Mouse (Mus musculus): Measurements from ENCODE around the gene Zfp622. TPM values are rescaled to one million over a fixed set of nuclear protein-coding genes. Genes with fewer than 3 reads are reported as not detected.
A peak's percentile ranks its signal among the peaks of the same experiment; 100 is the strongest.
"Not testable (repeated sequence)": the region's sequence is repeated elsewhere in the genome, so short reads cannot be mapped to it uniquely, and the experiment has no call there.

Zfp622 gene
- polyA plus RNA-seq, 1 experiment from 2014 or later = 38.1 TPM

DNA sequence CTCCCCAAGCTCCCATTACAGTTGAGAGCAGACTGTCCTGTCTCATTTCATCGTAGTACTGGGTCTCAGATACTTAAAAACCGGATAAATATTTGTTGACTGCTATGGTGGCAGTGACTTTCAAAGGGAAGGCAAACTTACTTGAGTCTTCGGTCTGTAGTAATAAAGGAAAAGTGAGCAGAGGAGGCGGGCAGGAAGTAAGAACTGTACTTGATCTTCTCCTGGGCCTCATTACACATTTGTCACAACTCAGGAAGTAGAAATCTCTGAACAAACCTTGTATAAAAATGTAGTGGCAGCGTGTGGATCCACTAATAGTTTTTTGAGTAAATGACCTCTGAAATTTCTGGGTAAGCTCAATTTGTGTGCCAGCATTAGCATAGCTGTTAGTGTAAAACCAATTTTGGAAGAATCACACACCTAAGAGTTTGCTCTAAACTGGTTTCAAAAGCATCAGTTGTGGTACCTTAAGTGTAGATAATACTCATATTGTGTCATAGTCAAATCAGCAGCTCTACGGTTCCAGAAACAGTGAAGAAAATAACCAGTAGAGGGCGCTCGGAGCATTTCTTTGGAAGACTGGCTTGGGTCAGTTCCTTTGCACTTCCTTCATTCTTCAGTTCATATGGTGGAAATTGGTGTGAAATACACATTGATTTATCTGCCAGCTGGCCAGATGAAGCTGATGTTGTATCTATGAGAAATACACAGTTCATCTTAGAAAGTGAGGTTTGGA is 9.0 kb downstream of the Zfp622 start:
- Histone ChIP-seq H3K4me1 (ENCODE audit: control insufficient read depth, insufficient read depth, low read length) (no peaks in the 10 kb centered on the region), H3K9me3 (ENCODE audit: control insufficient read depth, low read length) (no peaks in the 10 kb centered on the region), H3K4me2 (replicated peaks; ENCODE audit: low read depth, low read length) (no peak overlapping the region), H3K36me3 (ENCODE audit: control insufficient read depth, insufficient read depth, low read length) (peaks cover 70% of the 10 kb centered on the region), H3K9ac (ENCODE audit: low read depth, low read length) (no peak overlapping the region), H3K27me3 (ENCODE audit: control insufficient read depth, insufficient read depth, low read length) (no peaks in the 10 kb centered on the region), H3K4me3 (ENCODE audit: low read length) (no peak overlapping the region), H3K27ac (ENCODE audit: low read depth, low read length) (no peak overlapping the region)
- WGBS = 62% methylated on average over 8 of the region's 8 CpGs
- ATAC-seq (ENCODE audit: low FRiP score, low TSS enrichment) = no peak

DNA sequence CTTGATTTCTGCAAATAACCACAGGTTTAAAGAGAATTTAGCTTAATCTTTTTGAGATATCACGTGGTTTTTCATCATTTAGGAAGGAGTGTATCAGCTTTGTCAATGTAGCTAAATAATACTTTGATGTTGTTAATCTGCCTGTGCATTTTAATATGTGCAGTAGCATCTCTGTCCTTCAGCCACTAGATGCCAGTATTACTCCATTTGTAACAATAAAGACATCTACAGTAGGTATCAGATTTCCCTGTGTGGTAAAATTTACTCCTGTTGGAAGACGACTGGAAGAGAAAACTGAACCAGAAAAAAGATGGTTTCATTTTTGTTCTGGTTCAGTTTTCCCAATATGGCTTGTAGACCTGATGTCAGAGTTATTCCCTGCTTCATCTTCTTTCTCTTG is 11.4 kb downstream of the Zfp622 start:
- WGBS = 34% methylated on average over 2 of the region's 2 CpGs
- no peaks in the 10 kb centered on the region for H3K4me1 ChIP-seq (ENCODE audit: control insufficient read depth, insufficient read depth, low read length)
- H3K27ac ChIP-seq (ENCODE audit: low read depth, low read length) = no peak overlapping the region
- H3K27me3 ChIP-seq (ENCODE audit: control insufficient read depth, insufficient read depth, low read length) = no peaks in the 10 kb centered on the region
- H3K9me3 ChIP-seq (ENCODE audit: control insufficient read depth, low read length) = no peaks in the 10 kb centered on the region
- H3K9ac ChIP-seq (ENCODE audit: low read depth, low read length) = no peak overlapping the region
- no peak overlapping the region for H3K4me3 ChIP-seq (ENCODE audit: low read length)
- no peak overlapping the region for H3K4me2 ChIP-seq (replicated peaks; ENCODE audit: low read depth, low read length)
- H3K36me3 ChIP-seq (ENCODE audit: control insufficient read depth, insufficient read depth, low read length) = peaks cover 56% of the 10 kb centered on the region
- ATAC-seq (ENCODE audit: low FRiP score, low TSS enrichment) = no peak

DNA sequence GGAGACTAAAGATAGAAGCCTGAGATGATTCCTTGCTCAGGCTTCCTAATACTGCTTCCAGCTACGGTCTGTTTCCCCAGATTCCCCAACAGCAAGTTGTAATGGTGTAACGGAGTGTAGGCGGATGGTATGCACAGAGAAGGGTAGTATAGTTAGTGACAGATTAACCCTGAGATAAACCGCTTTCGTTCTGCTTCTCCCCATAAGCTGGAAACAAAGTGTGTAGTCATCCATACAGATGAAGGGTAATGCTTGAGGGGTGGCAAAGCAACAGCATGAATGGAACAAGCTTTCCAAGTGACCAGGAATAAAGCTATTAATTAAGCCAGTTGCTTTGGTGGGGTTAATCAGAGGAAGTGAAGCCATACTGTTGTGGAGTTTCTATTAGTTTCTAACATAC is 15.4 kb downstream of the Zfp622 start:
- not testable (repeated sequence) for H3K9ac ChIP-seq (ENCODE audit: low read depth, low read length); H3K4me3 ChIP-seq (ENCODE audit: low read length); H3K27ac ChIP-seq (ENCODE audit: low read depth, low read length); H3K4me1 ChIP-seq (ENCODE audit: control insufficient read depth, insufficient read depth, low read length); H3K9me3 ChIP-seq (ENCODE audit: control insufficient read depth, low read length); H3K27me3 ChIP-seq (ENCODE audit: control insufficient read depth, insufficient read depth, low read length); H3K4me2 ChIP-seq (replicated peaks; ENCODE audit: low read depth, low read length)
- WGBS = 55% methylated on average over 5 of the region's 5 CpGs
- peak; percentile 84 for ATAC-seq (ENCODE audit: low FRiP score, low TSS enrichment)
- H3K36me3 ChIP-seq (ENCODE audit: control insufficient read depth, insufficient read depth, low read length) = peaks cover 24% of the 10 kb centered on the region

GRCm38 (mm10) chr15:26008621-26009020 is 24.5 kb downstream of the Zfp622 start:
- Histone ChIP-seq H3K36me3 (ENCODE audit: control insufficient read depth, insufficient read depth, low read length) (no peaks in the 10 kb centered on the region), H3K9ac (ENCODE audit: low read depth, low read length) (no peak overlapping the region), H3K27me3 (ENCODE audit: control insufficient read depth, insufficient read depth, low read length) (no peaks in the 10 kb centered on the region), H3K4me3 (ENCODE audit: low read length) (no peak overlapping the region), H3K27ac (ENCODE audit: low read depth, low read length) (no peak overlapping the region), H3K4me1 (ENCODE audit: control insufficient read depth, insufficient read depth, low read length) (no peaks in the 10 kb centered on the region), H3K4me2 (replicated peaks; ENCODE audit: low read depth, low read length) (no peak overlapping the region), H3K9me3 (ENCODE audit: control insufficient read depth, low read length) (no peaks in the 10 kb centered on the region)
- no peak for ATAC-seq (ENCODE audit: low FRiP score, low TSS enrichment)
- WGBS = 64% methylated on average over 3 of the region's 3 CpGs

DNA sequence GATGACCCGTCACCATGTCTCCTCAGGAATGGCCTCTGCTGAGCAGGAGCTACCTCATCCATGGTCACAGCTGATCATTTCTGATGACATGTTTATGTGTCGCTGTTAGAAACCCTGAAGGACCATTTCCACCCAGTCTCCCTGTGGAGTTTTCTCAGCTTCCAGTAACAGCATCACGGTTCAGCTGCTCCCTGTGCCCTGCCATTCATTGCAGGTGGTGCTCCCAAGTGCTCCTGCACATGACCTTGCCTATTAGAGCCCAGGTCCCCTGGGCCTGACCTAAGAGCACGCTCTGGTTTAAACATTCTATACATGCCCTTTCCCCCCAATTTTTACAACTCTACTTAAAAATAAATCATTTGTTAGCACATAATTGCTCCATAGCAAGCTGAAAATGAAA is 28.7 kb downstream of the Zfp622 start:
- Histone ChIP-seq H3K36me3 (ENCODE audit: control insufficient read depth, insufficient read depth, low read length) (no peaks in the 10 kb centered on the region), H3K4me3 (ENCODE audit: low read length) (no peak overlapping the region), H3K27ac (ENCODE audit: low read depth, low read length) (no peak overlapping the region), H3K9ac (ENCODE audit: low read depth, low read length) (no peak overlapping the region), H3K9me3 (ENCODE audit: control insufficient read depth, low read length) (no peaks in the 10 kb centered on the region), H3K27me3 (ENCODE audit: control insufficient read depth, insufficient read depth, low read length) (no peaks in the 10 kb centered on the region), H3K4me2 (replicated peaks; ENCODE audit: low read depth, low read length) (no peak overlapping the region), H3K4me1 (ENCODE audit: control insufficient read depth, insufficient read depth, low read length) (no peaks in the 10 kb centered on the region)
- ATAC-seq (ENCODE audit: low FRiP score, low TSS enrichment) = no peak
- 51% methylated on average over 4 of the region's 4 CpGs for WGBS

DNA sequence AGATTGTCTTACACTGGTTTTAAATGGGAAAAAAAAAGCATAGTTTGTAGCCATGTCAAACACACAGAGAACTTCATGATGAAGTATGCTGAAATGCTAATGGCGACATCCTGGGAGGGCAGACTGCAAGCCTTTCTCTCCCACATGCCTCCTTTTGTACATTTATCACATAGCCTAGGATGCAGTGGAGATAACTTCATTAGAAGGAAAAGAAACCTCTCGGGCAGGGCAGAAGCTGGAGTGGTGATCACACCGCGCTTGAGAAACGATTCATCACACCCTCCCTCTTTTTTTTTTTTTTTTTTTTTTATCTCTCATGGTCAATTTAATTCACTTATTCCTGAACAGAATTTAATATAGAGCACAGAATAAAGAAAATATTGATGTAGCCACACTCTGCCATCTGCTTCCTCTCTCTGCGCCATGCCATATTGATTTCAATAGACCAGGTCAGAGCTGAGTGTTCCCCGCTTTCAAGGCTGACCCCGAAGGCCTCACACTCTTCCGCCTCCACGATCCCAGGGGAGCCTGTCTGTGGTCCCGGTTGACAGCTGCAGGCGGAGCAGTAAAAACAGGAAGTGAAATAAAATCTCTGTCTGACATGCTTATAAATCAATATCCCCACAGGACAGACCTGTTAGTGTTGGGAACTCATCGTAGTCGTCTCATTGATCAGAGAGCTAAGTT is 32.0 kb downstream of the Zfp622 start:
- H3K9ac ChIP-seq (ENCODE audit: low read depth, low read length) = no peak overlapping the region
- no peak overlapping the region for H3K4me2 ChIP-seq (replicated peaks; ENCODE audit: low read depth, low read length)
- peak; percentile 90 for ATAC-seq (ENCODE audit: low FRiP score, low TSS enrichment)
- H3K9me3 ChIP-seq (ENCODE audit: control insufficient read depth, low read length) = no peaks in the 10 kb centered on the region
- H3K27me3 ChIP-seq (ENCODE audit: control insufficient read depth, insufficient read depth, low read length) = no peaks in the 10 kb centered on the region
- no peaks in the 10 kb centered on the region for H3K36me3 ChIP-seq (ENCODE audit: control insufficient read depth, insufficient read depth, low read length)
- no peaks in the 10 kb centered on the region for H3K4me1 ChIP-seq (ENCODE audit: control insufficient read depth, insufficient read depth, low read length)
- H3K27ac ChIP-seq (ENCODE audit: low read depth, low read length) = no peak overlapping the region
- WGBS = 13% methylated on average over 14 of the region's 14 CpGs
- H3K4me3 ChIP-seq (ENCODE audit: low read length) = no peak overlapping the region

DNA sequence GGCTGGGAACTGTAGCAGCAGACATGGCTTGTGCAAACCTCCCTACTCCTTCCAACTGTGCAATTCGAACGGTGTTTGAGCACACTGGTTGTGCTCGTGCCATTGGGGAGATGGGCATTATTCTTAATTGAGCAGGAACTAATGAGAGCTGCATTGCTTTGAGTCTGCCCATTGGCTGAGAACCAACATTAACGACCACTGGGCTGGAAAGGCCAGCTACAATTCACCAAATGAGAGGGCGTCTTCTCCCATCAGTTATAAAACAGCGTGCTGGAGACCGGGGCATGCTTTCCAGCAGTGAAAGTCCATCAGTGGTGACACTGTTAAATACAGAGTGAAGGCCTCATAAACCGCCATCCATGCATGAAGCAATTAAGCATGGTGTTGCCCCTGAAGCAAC is 37.6 kb downstream of the Zfp622 start:
- Histone ChIP-seq H3K36me3 (ENCODE audit: control insufficient read depth, insufficient read depth, low read length) (no peaks in the 10 kb centered on the region), H3K9me3 (ENCODE audit: control insufficient read depth, low read length) (no peaks in the 10 kb centered on the region), H3K9ac (ENCODE audit: low read depth, low read length) (no peak overlapping the region), H3K27me3 (ENCODE audit: control insufficient read depth, insufficient read depth, low read length) (no peaks in the 10 kb centered on the region), H3K4me2 (replicated peaks; ENCODE audit: low read depth, low read length) (no peak overlapping the region), H3K27ac (ENCODE audit: low read depth, low read length) (no peak overlapping the region), H3K4me3 (ENCODE audit: low read length) (no peak overlapping the region), H3K4me1 (ENCODE audit: control insufficient read depth, insufficient read depth, low read length) (0 out of 2 replicates have a peak, but pooled peaks cover 7% of the 10 kb centered on the region)
- peak; percentile 64; the same call in 1 of the 2 replicates for ATAC-seq (ENCODE audit: low FRiP score, low TSS enrichment)
- WGBS = 27% methylated on average over 8 of the region's 8 CpGs

DNA sequence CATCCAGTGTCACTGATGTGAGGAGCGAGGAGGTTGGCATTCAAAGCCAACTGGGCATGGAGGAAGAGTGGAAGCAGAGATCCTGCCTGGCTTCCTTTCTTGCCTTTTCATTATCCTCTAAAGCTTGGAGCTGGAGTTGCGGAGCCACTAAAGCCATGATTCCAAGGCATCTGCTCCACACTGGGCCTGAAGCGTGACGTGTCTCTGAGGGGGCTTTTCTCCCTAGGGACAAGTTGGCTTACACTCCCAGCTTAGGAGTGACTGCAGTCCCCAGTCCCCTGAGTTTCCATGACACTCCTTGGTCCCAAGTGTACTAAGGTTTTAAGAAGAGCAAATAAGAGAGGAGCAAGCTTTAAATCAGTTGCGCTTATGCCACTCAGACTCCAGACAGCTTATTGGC is 38.5 kb downstream of the Zfp622 start:
- Histone ChIP-seq H3K27ac (ENCODE audit: low read depth, low read length) (no peak overlapping the region), H3K9ac (ENCODE audit: low read depth, low read length) (no peak overlapping the region), H3K9me3 (ENCODE audit: control insufficient read depth, low read length) (no peaks in the 10 kb centered on the region), H3K4me3 (ENCODE audit: low read length) (no peak overlapping the region), H3K27me3 (ENCODE audit: control insufficient read depth, insufficient read depth, low read length) (no peaks in the 10 kb centered on the region), H3K4me2 (replicated peaks; ENCODE audit: low read depth, low read length) (no peak overlapping the region), H3K4me1 (ENCODE audit: control insufficient read depth, insufficient read depth, low read length) (0 out of 2 replicates have a peak, but pooled peaks cover 7% of the 10 kb centered on the region), H3K36me3 (ENCODE audit: control insufficient read depth, insufficient read depth, low read length) (no peaks in the 10 kb centered on the region)
- 80% methylated on average over 5 of the region's 5 CpGs for WGBS
- ATAC-seq (ENCODE audit: low FRiP score, low TSS enrichment) = no peak

DNA sequence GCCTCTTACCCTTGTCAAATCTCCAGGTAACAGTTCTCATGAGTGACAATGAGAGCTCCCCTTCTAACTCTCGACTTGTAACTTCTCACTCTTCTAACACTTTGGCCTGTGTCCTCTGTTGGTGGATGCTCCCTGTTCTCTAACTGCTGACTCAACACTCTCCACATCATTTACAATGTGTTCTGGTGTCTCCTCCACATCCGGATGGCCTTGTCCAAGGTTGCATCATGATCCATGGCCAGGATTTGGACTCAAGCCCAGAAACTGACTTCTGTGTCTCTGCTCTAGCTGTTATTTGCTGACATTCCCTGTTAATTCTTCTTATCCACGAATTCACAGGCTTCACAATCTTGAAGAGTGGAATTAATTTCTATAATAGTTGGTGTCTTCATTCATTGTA is 47.5 kb downstream of the Zfp622 start:
- no peak overlapping the region for H3K4me2 ChIP-seq (replicated peaks; ENCODE audit: low read depth, low read length)
- no peaks in the 10 kb centered on the region for H3K36me3 ChIP-seq (ENCODE audit: control insufficient read depth, insufficient read depth, low read length)
- WGBS = 52% methylated on average over 3 of the region's 3 CpGs
- no peaks in the 10 kb centered on the region for H3K4me1 ChIP-seq (ENCODE audit: control insufficient read depth, insufficient read depth, low read length)
- no peaks in the 10 kb centered on the region for H3K9me3 ChIP-seq (ENCODE audit: control insufficient read depth, low read length)
- H3K4me3 ChIP-seq (ENCODE audit: low read length) = no peak overlapping the region
- H3K27me3 ChIP-seq (ENCODE audit: control insufficient read depth, insufficient read depth, low read length) = no peaks in the 10 kb centered on the region
- H3K27ac ChIP-seq (ENCODE audit: low read depth, low read length) = no peak overlapping the region
- ATAC-seq (ENCODE audit: low FRiP score, low TSS enrichment) = no peak
- no peak overlapping the region for H3K9ac ChIP-seq (ENCODE audit: low read depth, low read length)

Data from kidney, embryonic 14.5 days (tissue).